Mouse (Mus musculus): ENCODE results near the gene Cpsf4l.
"Not testable (repeated sequence)": the region's sequence is repeated elsewhere in the genome, so short reads cannot be mapped to it uniquely, and the experiment has no call there.

Gene Cpsf4l

GRCm38 (mm10) chr11:113668857-113669256 is 41.0 kb downstream of the Cpsf4l start:
- no peak for DNase-seq (ENCODE audit: low read depth in 1 of 2, low spot score in 2 of 2)

DNA sequence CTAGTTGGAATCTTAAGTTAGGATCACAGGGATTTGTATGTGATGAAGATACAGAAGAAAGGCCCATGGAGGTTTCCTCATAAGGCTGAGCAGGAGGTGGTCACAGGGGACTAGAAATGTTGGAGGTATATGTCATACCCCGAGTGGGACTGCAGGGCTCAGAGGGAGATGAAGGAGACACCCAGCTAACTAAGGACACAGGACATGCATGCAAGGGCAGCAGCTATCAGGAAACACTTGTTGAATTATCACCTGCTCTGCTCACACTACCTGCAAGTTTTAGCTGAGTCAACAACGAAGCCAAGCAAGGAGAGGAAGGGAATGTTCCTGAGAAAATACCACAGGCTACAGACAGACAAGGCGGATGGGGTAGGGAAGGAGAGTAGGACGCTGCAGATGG is 42.1 kb downstream of the Cpsf4l start:
- no peak for DNase-seq (ENCODE audit: low read depth in 1 of 2, low spot score in 2 of 2)

DNA sequence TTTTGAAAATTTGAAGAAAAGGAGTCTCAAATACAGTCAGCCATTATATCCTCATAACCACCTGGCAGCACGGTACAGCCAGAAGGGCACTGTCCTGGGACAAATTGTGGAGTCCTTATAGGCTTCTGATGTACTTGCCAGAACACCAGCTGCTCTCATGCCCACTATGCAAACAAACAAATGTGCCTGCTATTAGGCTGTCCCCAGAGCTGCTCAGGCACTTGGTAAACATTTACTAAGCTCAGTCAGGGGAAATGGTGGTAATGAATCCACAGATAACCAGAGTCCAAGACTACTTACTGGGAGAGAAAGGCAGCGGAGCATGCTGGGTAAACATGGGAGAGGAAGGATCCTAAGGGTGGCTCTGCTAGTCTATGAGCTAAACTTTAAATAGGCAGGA is 42.7 kb downstream of the Cpsf4l start:
- no peak for DNase-seq (ENCODE audit: low read depth in 1 of 2, low spot score in 2 of 2)

GRCm38 (mm10) chr11:113666648-113667047 is 43.2 kb downstream of the Cpsf4l start:
- DNase-seq (ENCODE audit: low read depth in 1 of 2, low spot score in 2 of 2) = no peak

GRCm38 (mm10) chr11:113666205-113666604 is 43.6 kb downstream of the Cpsf4l start:
- no peak for DNase-seq (ENCODE audit: low read depth in 1 of 2, low spot score in 2 of 2)

- DNase-seq (ENCODE audit: low read depth in 1 of 2, low spot score in 2 of 2) = no peak
Measured at GRCm38 (mm10) chr11:113664279-113664678, 45.5 kb downstream of the Cpsf4l start.

DNA sequence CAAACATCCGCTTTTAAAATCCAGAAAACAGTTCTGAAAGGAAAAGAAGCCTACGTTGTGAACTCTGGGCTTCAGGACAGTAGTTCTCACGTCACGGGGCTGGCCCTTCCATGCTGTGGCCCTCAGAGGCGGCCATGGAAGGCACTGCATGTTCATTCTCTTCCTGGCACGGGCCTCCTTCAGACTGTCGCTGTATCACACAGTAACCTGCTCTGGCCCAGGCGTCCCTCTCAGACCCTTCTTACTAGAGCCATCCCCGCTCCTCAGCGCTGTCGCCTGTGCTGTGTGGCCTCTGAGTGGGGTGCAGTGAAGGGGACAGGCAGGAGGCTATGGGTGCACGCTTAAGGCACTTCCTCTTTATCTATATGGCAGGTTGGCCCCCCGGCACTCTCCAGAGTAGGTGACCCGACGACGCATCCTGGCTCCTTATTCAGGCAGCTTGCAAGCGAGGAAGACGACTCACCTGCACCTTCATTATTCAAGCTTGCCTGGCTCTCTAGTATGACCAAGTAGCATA is 47.9 kb downstream of the Cpsf4l start:
- no peak for DNase-seq (ENCODE audit: low read depth in 1 of 2, low spot score in 2 of 2)

- DNase-seq (ENCODE audit: low read depth in 1 of 2, low spot score in 2 of 2) = no peak
Measured at GRCm38 (mm10) chr11:113660940-113661339, 48.9 kb downstream of the Cpsf4l start.

GRCm38 (mm10) chr11:113660213-113660612 is 49.6 kb downstream of the Cpsf4l start:
- not testable (repeated sequence) for DNase-seq (ENCODE audit: low read depth in 1 of 2, low spot score in 2 of 2)

GRCm38 (mm10) chr11:113658763-113659162 is 51.1 kb downstream of the Cpsf4l start:
- no peak for DNase-seq (ENCODE audit: low read depth in 1 of 2, low spot score in 2 of 2)

GRCm38 (mm10) chr11:113658319-113658718 is 51.5 kb downstream of the Cpsf4l start:
- no peak for DNase-seq (ENCODE audit: low read depth in 1 of 2, low spot score in 2 of 2)

- no peak for DNase-seq (ENCODE audit: low read depth in 1 of 2, low spot score in 2 of 2)
Measured at GRCm38 (mm10) chr11:113657221-113657620, 52.6 kb downstream of the Cpsf4l start.

- no peak for DNase-seq (ENCODE audit: low read depth in 1 of 2, low spot score in 2 of 2)
Measured at GRCm38 (mm10) chr11:113656511-113656932, 53.3 kb downstream of the Cpsf4l start.

GRCm38 (mm10) chr11:113654561-113655270 is 55.1 kb downstream of the Cpsf4l start:
- no peak for DNase-seq (ENCODE audit: low read depth in 1 of 2, low spot score in 2 of 2)

GRCm38 (mm10) chr11:113654105-113654504 is 55.7 kb downstream of the Cpsf4l start:
- no peak for DNase-seq (ENCODE audit: low read depth in 1 of 2, low spot score in 2 of 2)

DNA sequence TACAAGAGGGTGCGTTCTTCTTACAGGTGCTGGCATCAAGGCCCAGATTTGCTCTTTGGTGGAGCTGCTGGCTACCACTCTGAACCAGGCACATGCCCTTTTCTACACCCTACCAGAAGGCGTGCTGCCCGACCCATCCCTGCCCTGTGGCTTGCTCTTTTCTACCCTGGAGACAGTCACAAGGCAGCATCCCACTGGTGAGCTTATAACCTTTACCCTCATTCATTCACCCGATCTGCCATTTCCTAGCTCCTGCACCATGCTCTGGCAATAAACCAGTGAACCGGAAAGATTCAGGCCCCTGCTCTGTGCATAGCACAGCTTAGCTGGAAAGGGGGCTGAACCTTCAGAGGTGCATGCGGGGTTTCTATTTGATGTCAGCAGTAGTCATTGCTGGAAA is 57.3 kb downstream of the Cpsf4l start:
- DNase-seq (ENCODE audit: low read depth in 1 of 2, low spot score in 2 of 2) = no peak

DNA sequence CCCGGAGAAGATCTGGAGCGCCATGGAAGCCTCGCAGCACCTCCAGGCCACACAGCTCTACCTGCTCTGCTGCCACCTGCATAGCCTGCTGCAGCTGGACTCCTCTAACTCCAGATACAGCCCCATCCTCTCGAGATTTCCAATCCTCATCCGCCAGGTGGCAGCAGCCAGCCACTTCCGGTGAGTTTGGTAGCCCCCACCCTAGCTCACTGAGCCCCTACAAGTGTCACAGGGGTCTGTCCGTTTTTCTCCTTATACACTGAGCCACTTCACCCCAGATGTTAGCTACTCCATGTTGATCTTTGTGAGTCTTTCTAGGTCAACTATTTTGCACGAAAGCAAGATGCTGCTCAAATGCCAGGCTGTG is 57.9 kb downstream of the Cpsf4l start:
- no peak for DNase-seq (ENCODE audit: low read depth in 1 of 2, low spot score in 2 of 2)

DNA sequence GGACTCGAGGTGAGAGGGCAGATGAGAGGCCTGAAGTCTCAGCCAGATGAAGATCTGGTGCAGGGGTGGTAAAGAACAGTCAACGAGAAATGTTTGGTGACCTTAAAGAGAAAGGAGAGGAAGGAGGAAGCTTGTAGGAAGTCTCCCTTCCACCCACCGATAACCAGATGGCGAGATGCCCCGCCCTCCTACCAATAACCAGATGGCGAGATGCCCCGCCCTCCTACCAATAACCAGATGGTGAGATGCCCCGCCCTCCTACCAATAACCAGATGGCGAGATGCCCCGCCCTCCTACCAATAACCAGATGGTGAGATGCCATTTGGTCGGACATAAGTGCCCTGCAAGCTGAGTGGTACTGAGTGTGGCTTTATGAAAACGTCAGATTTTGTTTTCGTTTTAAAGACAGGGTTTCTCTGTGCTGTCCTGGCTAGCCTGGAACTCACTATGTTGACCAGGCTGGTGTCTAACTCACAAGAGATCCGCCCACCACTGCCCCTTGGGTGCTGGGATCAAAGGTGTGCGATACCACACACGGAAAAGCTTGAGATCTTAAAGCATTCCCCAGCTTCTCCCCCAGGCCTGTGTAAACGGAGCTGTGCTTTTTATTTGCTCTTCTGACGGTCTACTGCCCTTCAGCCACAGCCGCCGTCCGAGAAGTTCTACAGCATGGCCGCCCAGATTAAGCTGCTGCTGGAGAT is 58.5 kb downstream of the Cpsf4l start:
- no peak for DNase-seq (ENCODE audit: low read depth in 1 of 2, low spot score in 2 of 2)

GRCm38 (mm10) chr11:113649353-113650210 is 60.2 kb downstream of the Cpsf4l start, which contains the start of gene Slc39a11:
Slc39a11 (minus strand) TSS chr11:113650079.
- peak in 1 of 2 experiments; percentile 41 for DNase-seq (ENCODE audit: low read depth in 1 of 2, low spot score in 2 of 2)

- DNase-seq (ENCODE audit: low read depth in 1 of 2, low spot score in 2 of 2) = no peak
Measured at GRCm38 (mm10) chr11:113648690-113649352, 61.0 kb downstream of the Cpsf4l start, which contains the start of gene Cog1. Cog1 (plus strand) TSS chr11:113649169.
